Comparison of ENCODE assay signal across 20 mouse cellular contexts in the genomic region with DNA sequence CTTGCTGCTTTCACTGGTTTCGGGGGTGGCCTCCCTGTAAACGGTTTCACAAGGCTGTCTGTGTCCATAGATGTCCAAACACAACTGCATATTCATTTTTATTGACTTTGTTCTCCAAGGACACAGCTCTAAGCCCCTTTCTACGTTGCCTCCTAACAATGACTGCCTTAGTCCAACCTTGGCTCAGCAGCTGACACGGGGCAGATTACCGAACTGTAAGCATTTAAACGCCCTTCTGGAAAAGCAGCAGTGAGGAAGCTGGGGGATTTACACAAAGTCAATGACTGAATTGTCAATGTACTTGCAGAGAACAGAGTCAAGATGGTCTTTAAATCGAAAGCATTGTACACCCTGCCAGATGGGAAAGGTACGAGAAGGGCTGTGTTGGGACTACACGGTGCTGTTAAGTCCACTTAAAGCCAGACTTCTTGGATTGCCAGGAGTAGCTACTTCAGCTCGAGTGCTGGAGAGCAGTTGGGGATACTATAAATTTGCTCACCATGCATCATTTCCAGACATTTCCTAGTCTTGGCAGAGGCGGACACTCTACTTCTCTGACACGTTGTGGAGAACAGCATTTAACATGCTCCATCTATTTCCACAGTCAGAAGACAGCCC.
A peak's percentile ranks its signal among the peaks of the same experiment; 100 is the strongest.
DNase-seq lines count a peak whose midpoint lies in the region; ATAC-seq lines count a peak whose summit lies in the region.
"Had no signal": no experiment of that assay in that cellular context is flagged by ENCODE, and none has a peak within 500 bp of the region (broad histone marks: within the 10 kb centered on the region; RNA-seq: fewer than 3 reads in every experiment).

No protein-coding gene starts in this region.

- H3K4me3 ChIP-seq in intestine, embryonic 15.5 days (replicated peaks): no peak overlapping the region
- H3K4me3 ChIP-seq in intestine, embryonic 16.5 days (ENCODE audit: low read length): no peak overlapping the region
- H3K4me3 ChIP-seq in limb, embryonic 13.5 days: no peak overlapping the region
- H3K4me3 ChIP-seq in forebrain, embryonic 12.5 days (replicated peaks): no peak overlapping the region
- H3K4me3 ChIP-seq: heart, adult 2 months; liver, embryonic 12.5 days; midbrain, embryonic 13.5 days had no signal

- no peak for ATAC-seq in intestine, embryonic 15.5 days
- no peak for ATAC-seq in intestine, embryonic 16.5 days
- peak; percentile 93 for ATAC-seq in limb, embryonic 13.5 days (ENCODE audit: low FRiP score, low read depth)
- no peak for ATAC-seq in forebrain, embryonic 12.5 days (ENCODE audit: low FRiP score)
- ATAC-seq: forebrain, postnatal 0 days; liver, embryonic 12.5 days; midbrain, embryonic 13.5 days had no signal

- H3K27me3 ChIP-seq in intestine, embryonic 15.5 days (replicated peaks): no peaks in the 10 kb centered on the region
- no peaks in the 10 kb centered on the region for H3K27me3 ChIP-seq in intestine, embryonic 16.5 days (replicated peaks; ENCODE audit: control insufficient read depth, insufficient read depth, low read length)
- peaks cover 25% of the 10 kb centered on the region for H3K27me3 ChIP-seq in limb, embryonic 13.5 days
- peaks cover 3% of the 10 kb centered on the region; the same call in 1 of the 2 replicates for H3K27me3 ChIP-seq in forebrain, embryonic 12.5 days
- H3K27me3 ChIP-seq: liver, embryonic 12.5 days; midbrain, embryonic 13.5 days had no signal

- WGBS in intestine, embryonic 15.5 days: 32% methylated on average over 12 of the region's 12 CpGs
- 43% methylated on average over 12 of the region's 12 CpGs for WGBS in intestine, embryonic 16.5 days
- 28% methylated on average over 12 of the region's 12 CpGs for WGBS in limb, embryonic 13.5 days
- 66% methylated on average over 12 of the region's 12 CpGs for WGBS in forebrain, embryonic 12.5 days

- H3K9me3 ChIP-seq in intestine, embryonic 15.5 days: no peaks in the 10 kb centered on the region
- H3K9me3 ChIP-seq in intestine, embryonic 16.5 days (ENCODE audit: control insufficient read depth, low read length): no peaks in the 10 kb centered on the region
- H3K9me3 ChIP-seq in limb, embryonic 13.5 days: no peaks in the 10 kb centered on the region
- H3K9me3 ChIP-seq in forebrain, embryonic 12.5 days: no peaks in the 10 kb centered on the region
- H3K9me3 ChIP-seq: G1E; liver, embryonic 12.5 days; midbrain, embryonic 13.5 days had no signal

- peak; percentile 22 for DNase-seq in lung, postnatal 36 days
- no peak for DNase-seq in lung, postnatal 10 days
- no peak for DNase-seq in right cerebral cortex, postnatal 36 days (ENCODE audit: low spot score in 2 of 2)
- DNase-seq: cerebellum, postnatal 10 days; forebrain, postnatal 0 days; gastrocnemius, postnatal 10 days; heart, adult 2 months; heart, postnatal 10 days; kidney, adult 2 months; kidney, postnatal 36 days; right cerebral cortex, postnatal 4 days; thymus, adult 2 months had no signal

- H3K4me1 ChIP-seq in intestine, embryonic 15.5 days (replicated peaks): no peaks in the 10 kb centered on the region
- H3K4me1 ChIP-seq in intestine, embryonic 16.5 days (ENCODE audit: control insufficient read depth, insufficient read depth, low read length): peaks cover 7% of the 10 kb centered on the region; the same call in 1 of the 2 replicates
- H3K4me1 ChIP-seq in limb, embryonic 13.5 days: peaks cover 17% of the 10 kb centered on the region
- peaks cover 3% of the 10 kb centered on the region; the same call in 1 of the 2 replicates for H3K4me1 ChIP-seq in forebrain, embryonic 12.5 days
- H3K4me1 ChIP-seq: liver, embryonic 12.5 days had no signal

- no peak overlapping the region for H3K9ac ChIP-seq in intestine, embryonic 15.5 days
- no peak overlapping the region for H3K9ac ChIP-seq in intestine, embryonic 16.5 days (ENCODE audit: low read depth, low read length)
- no peak overlapping the region for H3K9ac ChIP-seq in limb, embryonic 13.5 days
- no peak overlapping the region for H3K9ac ChIP-seq in forebrain, embryonic 12.5 days
- H3K9ac ChIP-seq: forebrain, postnatal 0 days; hindbrain, embryonic 14.5 days; liver, embryonic 12.5 days; midbrain, embryonic 13.5 days had no signal

- H3K36me3 ChIP-seq in intestine, embryonic 15.5 days: no peaks in the 10 kb centered on the region
- H3K36me3 ChIP-seq in intestine, embryonic 16.5 days (ENCODE audit: control insufficient read depth, insufficient read depth, low read length): no peaks in the 10 kb centered on the region
- no peaks in the 10 kb centered on the region for H3K36me3 ChIP-seq in limb, embryonic 13.5 days
- no peaks in the 10 kb centered on the region for H3K36me3 ChIP-seq in forebrain, embryonic 12.5 days (replicated peaks)
- H3K36me3 ChIP-seq: G1E; liver, embryonic 12.5 days; midbrain, embryonic 13.5 days had no signal

- H3K4me2 ChIP-seq in intestine, embryonic 15.5 days (replicated peaks): 0 out of 2 replicates have a peak overlapping the region, but pooled peaks have one; percentile 1
- no peak overlapping the region for H3K4me2 ChIP-seq in intestine, embryonic 16.5 days (ENCODE audit: low read depth, low read length)
- H3K4me2 ChIP-seq in limb, embryonic 13.5 days (replicated peaks): peak overlapping the region; percentile 29
- H3K4me2 ChIP-seq in forebrain, embryonic 12.5 days: no peak overlapping the region
- H3K4me2 ChIP-seq: hindbrain, embryonic 14.5 days; liver, embryonic 12.5 days; midbrain, embryonic 13.5 days had no signal

- H3K27ac ChIP-seq in intestine, embryonic 15.5 days: no peak overlapping the region
- H3K27ac ChIP-seq in intestine, embryonic 16.5 days (ENCODE audit: low read length): no peak overlapping the region; the same call in 1 of the 2 replicates
- H3K27ac ChIP-seq in limb, embryonic 13.5 days: peak overlapping the region; percentile 39
- H3K27ac ChIP-seq in forebrain, embryonic 12.5 days: no peak overlapping the region
- H3K27ac ChIP-seq: heart, adult 2 months; hindbrain, embryonic 14.5 days; liver, embryonic 12.5 days; midbrain, embryonic 13.5 days had no signal

Comparison
In these comparisons a context has a peak if more than half of its experiments do, and no peak if none do; other contexts are left out.
1. H3K4me2 ChIP-seq: peak in intestine, embryonic 15.5 days (single experiment) and limb, embryonic 13.5 days (single experiment); none in intestine, embryonic 16.5 days (single experiment) and forebrain, embryonic 12.5 days (single experiment).